Mouse (Mus musculus) brain, embryonic 14.5 days (tissue): Measurements from ENCODE around the gene Zfhx3.

Experiments
- CTCF ChIP-seq: fragments of 200-500 bp; IDR thresholded peaks from 2 replicates; pipeline ENCODE4 v1.5.1; 2012; ENCODE audit warnings: inconsistent platforms, mild to moderate bottlenecking, moderate library complexity, borderline replicate concordance; ENCODE audit not compliant: insufficient read depth, insufficient read length; ENCODE audit errors: extremely low read depth
- POLR2A ChIP-seq: fragments of 200-500 bp; IDR thresholded peaks from 2 replicates; pipeline ENCODE4 v1.6.1; 2012; ENCODE audit warnings: mild to moderate bottlenecking, inconsistent platforms, borderline replicate concordance; ENCODE audit not compliant: poor library complexity, insufficient read depth, insufficient read length, severe bottlenecking; ENCODE audit errors: extremely low read depth

DNA sequence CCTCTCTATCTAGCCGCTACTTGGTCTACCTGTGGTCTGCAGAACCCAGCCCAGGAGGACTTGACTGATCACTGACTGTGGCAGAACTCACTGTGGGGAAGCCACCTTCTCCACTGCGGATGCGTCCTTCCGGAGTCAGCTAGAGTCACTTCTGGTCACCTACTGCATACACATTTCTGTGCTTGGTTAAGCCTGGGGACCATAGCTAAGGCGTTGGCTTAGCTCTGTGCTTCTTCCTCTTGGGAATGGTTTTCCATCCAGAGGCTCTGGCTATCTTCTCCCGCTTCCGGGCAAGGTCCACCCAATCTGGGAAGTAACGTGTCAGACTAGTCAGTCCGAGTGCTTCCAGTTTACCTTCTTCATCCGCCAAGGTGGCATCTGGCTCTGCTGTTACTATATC is 56.4 kb downstream of the Zfhx3 start:
- no peak for TF ChIP-seq CTCF
- no peak for TF ChIP-seq POLR2A
